Mouse (Mus musculus) midbrain, embryonic 14.5 days (tissue): ENCODE results near the gene Carns1. TPM values are rescaled to one million over a fixed set of nuclear protein-coding genes. Genes with fewer than 3 reads are reported as not detected.

Experiments
- ATAC-seq: fragments of 200-750 bp; cut with Nextera tagmentation; 2 replicates; pipeline ENCODE4 v1.8.0; 2017; ENCODE audit warnings: moderate number of reproducible peaks, moderate library complexity; ENCODE audit not compliant: low FRiP score, low TSS enrichment
- DNase-seq: peaks from one replicate; pipeline ENCODE4 v3.0.0-alpha.2; 2015
- H3K27ac ChIP-seq: fragments of 300-500 bp; sonication (generic); replicated peaks from 2 replicates; pipeline ENCODE4 v1.5.1; 2014; ENCODE audit warnings: mild to moderate bottlenecking, low read depth, low read length, moderate library complexity
- H3K27me3 ChIP-seq: fragments of 300-500 bp; sonication (generic); 2 replicates; pipeline ENCODE4 v1.6.1; 2014; ENCODE audit warnings: low read length, control low read depth, mixed read lengths; ENCODE audit not compliant: control insufficient read depth, insufficient read depth
- H3K36me3 ChIP-seq: fragments of 300-500 bp; sonication (generic); 2 replicates; pipeline ENCODE4 v1.6.1; 2014; ENCODE audit warnings: low read length, control low read depth; ENCODE audit not compliant: control insufficient read depth, insufficient read depth
- H3K4me1 ChIP-seq: fragments of 300-500 bp; sonication (generic); 2 replicates; pipeline ENCODE4 v1.6.1; 2014; ENCODE audit warnings: mild to moderate bottlenecking, antibody characterized with exemption, low read length, control low read depth; ENCODE audit not compliant: control insufficient read depth, insufficient read depth
- H3K4me2 ChIP-seq: fragments of 300-500 bp; sonication (generic); 2 replicates; pipeline ENCODE4 v1.6.1; 2014; ENCODE audit warnings: mild to moderate bottlenecking, low read length, moderate library complexity
- H3K4me3 ChIP-seq: fragments of 300-500 bp; sonication (generic); replicated peaks from 2 replicates; pipeline ENCODE4 v1.5.1; 2014; ENCODE audit warnings: low read depth, low read length
- H3K9ac ChIP-seq: fragments of 300-500 bp; sonication (generic); replicated peaks from 2 replicates; pipeline ENCODE4 v1.6.1; 2014; ENCODE audit warnings: mild to moderate bottlenecking, low read length, moderate library complexity
- H3K9me3 ChIP-seq: fragments of 300-500 bp; sonication (generic); 2 replicates; pipeline ENCODE4 v1.6.1; 2016; ENCODE audit warnings: low read length, control low read depth, mixed read lengths; ENCODE audit not compliant: control insufficient read depth
- WGBS: fragments of 180-500 bp; shearing (Covaris S2); extraction: QIAGEN DNeasy Blood & Tissue Kit; methylation state at CpG from one replicate; pipeline ENCODE4 v1.1.7; 2014; 5-methylcytosine and 5-hydroxymethylcytosine counted together
- polyA plus RNA-seq: library from polyadenylated mRNA; unstranded; fragments of >200 nt; fragmentation: Nextera tagmentation; extraction: Ambion mirVana; gene quantifications from 2 replicates; pipeline ENCODE4 v1.2.1, GENCODE M21; 2014

Gene Carns1
- polyA plus RNA-seq, 1 experiment from 2014 or later, result 6.0 TPM

DNA sequence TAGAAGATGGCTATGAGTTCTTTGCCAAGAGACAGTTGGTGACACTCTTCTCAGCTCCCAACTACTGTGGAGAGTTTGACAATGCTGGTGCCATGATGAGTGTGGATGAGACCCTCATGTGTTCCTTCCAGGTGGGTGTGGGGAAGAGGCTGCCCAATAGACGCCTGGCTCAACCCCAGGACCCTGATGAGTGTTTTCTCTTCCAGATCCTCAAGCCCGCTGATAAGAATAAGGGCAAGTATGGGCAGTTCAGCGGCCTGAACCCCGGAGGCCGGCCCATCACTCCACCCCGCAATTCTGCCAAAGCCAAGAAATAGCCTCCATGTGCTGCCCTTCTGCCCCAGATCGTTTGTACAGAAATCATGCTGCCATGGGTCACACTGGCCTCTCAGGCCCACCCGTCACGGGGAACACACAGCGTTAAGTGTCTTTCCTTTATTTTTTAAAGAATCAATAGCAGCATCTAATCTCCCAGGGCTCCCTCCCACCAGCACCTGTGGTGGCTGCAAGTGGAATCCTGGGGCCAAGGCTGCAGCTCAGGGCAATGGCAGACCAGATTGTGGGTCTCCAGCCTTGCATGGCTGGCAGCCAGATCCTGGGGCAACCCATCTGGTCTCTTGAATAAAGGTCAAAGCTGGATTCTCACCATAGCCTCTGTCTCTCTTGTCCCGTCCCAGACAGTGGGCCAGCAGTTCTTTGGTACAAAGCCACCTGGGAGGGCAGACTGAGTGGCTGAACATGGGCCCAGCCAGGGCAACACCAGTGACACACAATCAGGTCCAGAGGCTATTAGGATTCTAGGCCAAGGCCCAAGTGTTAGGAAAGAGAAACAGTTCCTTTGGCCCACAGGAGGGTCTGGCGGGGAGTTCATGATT, 19.7 kb upstream of the Carns1 start:
- Histone ChIP-seq H3K27me3 (no peaks in the 10 kb centered on the region), H3K9ac (no peak overlapping the region), H3K36me3 (peaks cover 50% of the 10 kb centered on the region), H3K4me1 (peaks cover 11% of the 10 kb centered on the region), H3K4me3 (no peak overlapping the region), H3K4me2 (no peak overlapping the region), H3K27ac (no peak overlapping the region), H3K9me3 (no peaks in the 10 kb centered on the region)
- ATAC-seq (no peak), DNase-seq (no peak)
- WGBS, result 82% methylated on average over 12 of the region's 12 CpGs

DNA sequence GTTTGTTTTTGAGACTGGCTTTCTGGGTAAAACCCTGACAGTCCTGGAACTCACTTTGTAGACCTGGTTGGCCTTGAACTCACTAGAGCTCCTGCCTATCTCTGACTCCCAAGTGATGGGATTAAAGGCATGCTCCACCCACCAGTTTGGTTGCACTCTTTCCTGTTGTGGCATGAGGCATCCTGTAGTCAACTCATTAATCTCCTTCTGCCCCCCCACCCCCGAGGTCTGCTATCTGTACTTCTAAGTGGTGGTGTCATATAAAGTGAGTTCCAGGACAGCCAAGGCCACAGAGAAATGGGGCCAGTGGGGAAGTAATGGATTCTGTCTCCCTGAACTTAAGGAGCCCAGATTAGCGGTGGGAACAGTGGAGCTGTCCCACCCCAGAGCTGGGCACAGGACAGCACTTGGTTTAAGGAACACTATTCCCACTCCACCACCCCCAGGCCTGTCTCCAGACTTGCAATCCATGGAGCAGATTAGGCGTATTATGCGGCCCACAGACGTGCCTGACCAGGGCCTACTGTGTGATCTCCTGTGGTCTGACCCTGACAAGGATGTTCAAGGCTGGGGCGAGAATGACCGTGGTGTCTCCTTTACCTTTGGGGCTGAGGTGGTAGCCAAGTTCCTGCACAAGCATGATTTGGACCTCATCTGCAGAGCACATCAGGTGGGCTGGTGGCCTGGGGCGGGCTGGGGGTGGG, 18.9 kb upstream of the Carns1 start:
- H3K4me3 ChIP-seq, result no peak overlapping the region
- DNase-seq, result no peak
- peaks cover 50% of the 10 kb centered on the region for H3K36me3 ChIP-seq
- no peak overlapping the region for H3K4me2 ChIP-seq
- H3K9ac ChIP-seq, result no peak overlapping the region
- no peaks in the 10 kb centered on the region for H3K27me3 ChIP-seq
- peaks cover 11% of the 10 kb centered on the region for H3K4me1 ChIP-seq
- no peaks in the 10 kb centered on the region for H3K9me3 ChIP-seq
- no peak for ATAC-seq
- 92% methylated on average over 8 of the region's 8 CpGs for WGBS
- H3K27ac ChIP-seq, result no peak overlapping the region

DNA sequence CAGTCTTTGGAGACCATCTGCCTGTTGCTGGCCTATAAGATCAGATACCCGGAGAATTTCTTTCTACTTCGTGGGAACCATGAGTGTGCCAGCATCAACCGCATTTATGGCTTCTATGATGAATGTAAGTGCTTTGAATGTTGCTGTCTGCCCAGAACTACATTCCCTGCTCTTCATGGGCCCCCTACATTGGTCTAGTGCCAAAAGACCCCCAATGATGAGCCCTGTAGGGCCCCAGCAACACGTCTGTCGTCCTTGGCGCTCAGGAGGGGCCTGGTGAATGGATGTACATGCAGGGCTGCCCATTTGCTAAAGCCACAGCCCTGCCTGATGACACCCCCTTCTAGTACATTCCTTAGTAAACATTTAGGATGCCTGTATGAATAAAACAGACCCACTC, 17.9 kb upstream of the Carns1 start:
- Histone ChIP-seq H3K27ac (no peak overlapping the region), H3K9ac (peak overlapping the region; percentile 94; the same call in 1 of the 2 replicates), H3K4me2 (peak overlapping the region; percentile 86), H3K4me1 (peaks cover 11% of the 10 kb centered on the region), H3K36me3 (peaks cover 46% of the 10 kb centered on the region), H3K4me3 (peak overlapping the region; percentile 91), H3K9me3 (no peaks in the 10 kb centered on the region), H3K27me3 (no peaks in the 10 kb centered on the region)
- ATAC-seq (no peak), DNase-seq (no peak)
- WGBS, result 63% methylated on average over 6 of the region's 6 CpGs

DNA sequence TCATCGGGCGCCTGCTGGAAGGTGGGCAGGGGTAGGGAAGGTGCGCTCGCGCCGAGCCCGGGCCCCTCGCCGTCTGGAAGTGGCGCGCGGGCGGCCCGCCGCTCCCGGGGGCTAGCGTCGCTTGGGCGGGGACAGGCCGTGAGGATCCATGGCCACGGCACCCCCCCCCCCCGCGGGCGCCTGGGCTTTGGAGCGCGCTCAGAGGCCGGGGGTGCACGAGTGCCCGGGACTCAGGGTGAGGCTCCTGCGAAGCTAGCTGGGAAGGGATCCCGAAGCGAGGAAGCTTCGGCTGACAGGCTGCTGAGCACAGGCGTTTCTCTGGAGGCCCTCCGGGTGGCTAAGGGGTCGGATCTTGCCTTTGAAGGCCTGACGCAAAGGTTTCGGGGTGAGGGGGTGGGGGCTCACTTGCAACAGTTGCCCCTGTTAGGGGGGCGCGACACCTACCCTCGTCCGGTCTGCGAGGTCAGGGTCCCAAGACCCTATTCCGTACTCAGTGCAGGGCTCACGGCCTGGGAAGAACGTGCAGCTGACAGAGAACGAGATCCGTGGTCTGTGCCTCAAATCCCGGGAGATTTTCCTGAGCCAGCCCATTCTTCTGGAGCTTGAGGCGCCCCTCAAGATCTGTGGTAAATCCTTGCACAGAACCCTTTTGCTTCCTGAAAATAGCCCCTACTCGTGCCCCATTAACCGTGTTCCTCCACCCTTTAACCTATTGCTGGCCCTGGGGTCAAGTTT, 17.1 kb upstream of the Carns1 start:
- under 1% methylated on average over 50 of the region's 52 CpGs for WGBS
- H3K4me2 ChIP-seq, result peak overlapping the region; percentile 86
- H3K9ac ChIP-seq, result peak overlapping the region; percentile 94
- H3K27ac ChIP-seq, result peak overlapping the region; percentile 89
- H3K9me3 ChIP-seq, result no peaks in the 10 kb centered on the region
- H3K4me1 ChIP-seq, result peaks cover 11% of the 10 kb centered on the region
- ATAC-seq (peak; percentile 51), DNase-seq (peak; percentile 65)
- peak overlapping the region; percentile 91 for H3K4me3 ChIP-seq
- H3K36me3 ChIP-seq, result peaks cover 44% of the 10 kb centered on the region
- H3K27me3 ChIP-seq, result no peaks in the 10 kb centered on the region

DNA sequence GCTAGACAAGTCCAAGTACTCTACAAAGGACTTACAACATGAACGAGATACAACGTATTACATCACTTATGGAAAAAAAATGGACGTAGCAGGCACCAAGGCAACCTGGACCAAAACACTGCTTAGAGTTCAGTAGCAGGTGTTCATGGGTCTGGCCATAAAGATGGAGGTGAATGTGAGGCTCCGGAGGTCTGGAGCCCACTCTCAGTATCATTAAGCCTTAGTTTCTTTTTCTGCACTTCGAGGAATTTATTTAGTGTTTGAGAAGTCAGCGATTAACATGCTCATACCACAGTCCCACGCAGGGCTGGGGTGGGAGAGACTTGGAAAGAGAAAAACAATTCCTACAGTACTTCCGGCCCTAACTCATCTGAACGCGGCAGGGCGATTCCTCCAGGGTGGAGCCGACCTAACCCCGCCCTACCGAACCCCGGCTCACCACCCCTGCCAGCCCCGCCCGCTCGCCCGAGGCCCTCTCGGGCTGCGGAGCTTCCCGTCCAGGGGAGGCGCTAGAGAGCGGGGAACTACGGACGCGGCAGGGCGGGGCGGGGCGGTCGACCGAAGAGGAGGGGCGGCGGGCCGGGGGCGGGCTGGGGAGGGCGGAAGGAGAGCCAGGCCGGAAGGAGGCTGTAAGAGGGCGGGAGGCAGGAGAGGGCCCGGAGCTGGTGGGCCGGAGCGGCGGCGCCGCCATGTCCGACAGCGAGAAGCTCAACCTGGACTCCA, 16.4 kb upstream of the Carns1 start, which contains the start of gene Ppp1ca:
Gene Ppp1ca (plus strand): TSS at position 538 of the 723 bp plus-strand sequence.
- H3K9me3 ChIP-seq, result no peaks in the 10 kb centered on the region
- peak; percentile 95 for ATAC-seq
- H3K36me3 ChIP-seq, result peaks cover 36% of the 10 kb centered on the region
- H3K4me2 ChIP-seq, result peak within 1 kb of the TSS; percentile 86
- H3K27ac ChIP-seq, result peak within 1 kb of the TSS; percentile 89
- 7% methylated on average over 40 of the region's 47 CpGs for WGBS
- H3K27me3 ChIP-seq, result no peaks in the 10 kb centered on the region
- peak; percentile 97 for DNase-seq
- H3K9ac ChIP-seq, result peak within 1 kb of the TSS; percentile 94
- peaks cover 11% of the 10 kb centered on the region for H3K4me1 ChIP-seq
- peak within 1 kb of the TSS; percentile 91 for H3K4me3 ChIP-seq

DNA sequence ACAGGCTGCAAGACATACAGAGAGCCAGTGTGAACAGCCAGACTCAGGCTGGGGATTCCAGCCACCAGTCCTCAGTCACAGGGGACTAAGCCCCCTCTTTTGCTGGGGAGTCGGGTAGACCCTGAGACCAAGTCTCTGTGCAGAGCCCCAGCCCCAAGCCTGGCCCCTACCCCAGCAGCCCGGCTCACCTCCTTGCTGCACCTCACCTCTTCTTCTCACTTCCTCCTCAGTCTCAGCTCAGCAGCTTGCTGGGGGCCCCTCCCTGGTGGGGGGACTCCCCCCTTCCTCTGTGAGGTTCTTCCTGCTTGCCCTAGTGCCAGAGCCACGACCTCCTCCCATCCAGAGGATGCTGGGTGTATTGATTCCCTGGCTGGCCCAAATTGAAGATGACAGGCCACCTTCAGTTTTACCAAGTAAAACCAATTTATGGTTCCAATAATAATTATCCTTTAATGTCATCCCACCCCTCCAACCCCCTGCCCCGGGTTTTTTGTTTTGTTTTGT, 15.6 kb upstream of the Carns1 start, which contains the start of gene Tbc1d10c:
Gene Tbc1d10c (minus strand): TSS at position 454 of the 504 bp plus-strand sequence.
- WGBS, result 66% methylated on average over 4 of the region's 4 CpGs
- Histone ChIP-seq H3K4me2 (peak within 1 kb of the TSS; percentile 86), H3K27me3 (no peaks in the 10 kb centered on the region), H3K4me3 (peak within 1 kb of the TSS; percentile 91), H3K4me1 (peaks cover 11% of the 10 kb centered on the region), H3K27ac (peak within 1 kb of the TSS; percentile 89), H3K36me3 (peaks cover 28% of the 10 kb centered on the region), H3K9me3 (no peaks in the 10 kb centered on the region), H3K9ac (peak within 1 kb of the TSS; percentile 94)
- DNase-seq, result no peak
- ATAC-seq, result 0 out of 2 replicates have a peak, but pooled peaks have one; percentile 9

DNA sequence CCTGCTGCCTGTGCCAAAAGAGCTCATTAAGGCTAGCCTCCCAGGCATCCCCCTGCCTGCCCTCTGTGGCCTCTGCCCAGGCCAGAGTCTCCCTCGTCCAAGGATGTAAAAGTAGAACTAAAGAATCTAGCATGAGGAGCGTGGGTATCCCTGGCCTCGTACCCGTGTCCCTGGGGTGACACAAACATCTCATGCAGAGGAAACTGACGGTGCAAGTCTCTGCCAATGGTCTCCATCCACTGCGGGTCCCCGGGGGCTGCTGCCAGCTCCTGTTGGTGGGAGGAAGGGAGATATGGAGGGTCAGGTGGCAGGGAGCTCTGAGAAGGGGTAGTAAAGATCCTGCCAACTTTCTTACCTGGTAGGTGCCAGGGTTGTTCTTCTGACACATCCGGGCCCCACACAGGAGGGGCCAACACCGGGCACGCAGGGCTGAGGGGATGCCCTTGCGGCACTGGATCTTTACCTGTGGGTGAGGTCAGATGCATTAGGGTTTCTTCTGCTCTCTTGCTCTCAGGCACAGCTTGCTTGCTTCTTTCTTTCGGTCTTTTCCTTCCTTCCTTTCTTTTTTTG, 13.9 kb upstream of the Carns1 start:
- H3K9ac ChIP-seq, result no peak overlapping the region
- H3K4me2 ChIP-seq, result no peak overlapping the region
- H3K27ac ChIP-seq, result no peak overlapping the region
- DNase-seq (no peak), ATAC-seq (no peak)
- H3K4me1 ChIP-seq, result peaks cover 11% of the 10 kb centered on the region
- H3K27me3 ChIP-seq, result no peaks in the 10 kb centered on the region
- H3K36me3 ChIP-seq, result peaks cover 11% of the 10 kb centered on the region
- no peaks in the 10 kb centered on the region for H3K9me3 ChIP-seq
- 86% methylated on average over 12 of the region's 12 CpGs for WGBS
- H3K4me3 ChIP-seq, result no peak overlapping the region
